Mouse (Mus musculus) neural tube, embryonic 15.5 days (tissue): Measurements from ENCODE around the gene Olfr522. TPM values are rescaled to one million over a fixed set of nuclear protein-coding genes. Genes with fewer than 3 reads are reported as not detected.
"Not testable (repeated sequence)": the region's sequence is repeated elsewhere in the genome, so short reads cannot be mapped to it uniquely, and the experiment has no call there.

Source experiments
- ATAC-seq: fragments of 200-750 bp; cut with Nextera tagmentation; 2 replicates; pipeline ENCODE4 v1.8.0; 2017; ENCODE audit warnings: mild to moderate bottlenecking, moderate TSS enrichment, moderate library complexity; ENCODE audit not compliant: low FRiP score
- H3K27ac ChIP-seq: fragments of 300-500 bp; sonication (generic); replicated peaks from 2 replicates; pipeline ENCODE4 v1.5.1; 2015; ENCODE audit warnings: mild to moderate bottlenecking, inconsistent platforms
- H3K27me3 ChIP-seq: fragments of 300-500 bp; sonication (generic); replicated peaks from 2 replicates; pipeline ENCODE4 v1.6.1; 2015; ENCODE audit warnings: inconsistent platforms
- H3K36me3 ChIP-seq: fragments of 300-500 bp; sonication (generic); 2 replicates; pipeline ENCODE4 v1.6.1; 2015; ENCODE audit warnings: inconsistent platforms
- H3K4me1 ChIP-seq: fragments of 300-500 bp; sonication (generic); 2 replicates; pipeline ENCODE4 v1.6.1; 2015; ENCODE audit warnings: inconsistent platforms
- H3K4me2 ChIP-seq: fragments of 300-500 bp; sonication (generic); 2 replicates; pipeline ENCODE4 v1.6.1; 2015; ENCODE audit warnings: inconsistent platforms, mild to moderate bottlenecking, moderate library complexity
- H3K4me3 ChIP-seq: fragments of 300-500 bp; sonication (generic); replicated peaks from 2 replicates; pipeline ENCODE4 v1.5.1; 2015; ENCODE audit warnings: mild to moderate bottlenecking, inconsistent platforms
- H3K9ac ChIP-seq: fragments of 300-500 bp; sonication (generic); replicated peaks from 2 replicates; pipeline ENCODE4 v1.6.1; 2015; ENCODE audit warnings: mild to moderate bottlenecking, inconsistent platforms
- H3K9me3 ChIP-seq: fragments of 300-500 bp; sonication (generic); replicated peaks from 2 replicates; pipeline ENCODE4 v1.6.1; 2016; ENCODE audit warnings: inconsistent platforms
- WGBS: fragments of 180-500 bp; shearing (Covaris S2); methylation state at CpG from one replicate; pipeline ENCODE4 v1.1.7; 2015; ENCODE audit warnings: mixed read lengths; 5-methylcytosine and 5-hydroxymethylcytosine counted together
- polyA plus RNA-seq: library from polyadenylated mRNA; unstranded; fragments of >200 nt; fragmentation: Nextera tagmentation; extraction: Ambion mirVana; gene quantifications from 2 replicates; pipeline ENCODE4 v1.2.1, GENCODE M21; 2015

Olfr522 gene
- polyA plus RNA-seq, 1 experiment from 2014 or later: not detected

GRCm38 (mm10) chr7:140154218-140154927 is 10.2 kb downstream of the Olfr522 start, which contains the start of gene Sprn:
Gene Sprn (minus strand): TSS chr7:140154877.
- peak within 1 kb of the TSS; percentile 63 for H3K4me2 ChIP-seq
- H3K4me3 ChIP-seq: peak within 1 kb of the TSS; percentile 50
- H3K36me3 ChIP-seq: peaks cover 2% of the 10 kb centered on the region; the same call in 1 of the 2 replicates
- peak within 1 kb of the TSS; percentile 68 for H3K9ac ChIP-seq
- 3% methylated on average over 28 of the region's 28 CpGs for WGBS
- ATAC-seq: peak; percentile 87
- no peaks in the 10 kb centered on the region for H3K9me3 ChIP-seq
- 0 out of 2 replicates have a peak, but pooled peaks cover 8% of the 10 kb centered on the region for H3K27me3 ChIP-seq
- peaks cover 28% of the 10 kb centered on the region for H3K4me1 ChIP-seq
- peak within 1 kb of the TSS; percentile 84 for H3K27ac ChIP-seq

- Histone ChIP-seq H3K4me1 (peaks cover 28% of the 10 kb centered on the region), H3K4me2 (peak overlapping the region; percentile 63), H3K27me3 (0 out of 2 replicates have a peak, but pooled peaks cover 8% of the 10 kb centered on the region), H3K36me3 (peaks cover 2% of the 10 kb centered on the region; the same call in 1 of the 2 replicates), H3K9me3 (no peaks in the 10 kb centered on the region), H3K4me3 (peak overlapping the region; percentile 50), H3K27ac (peak overlapping the region; percentile 84), H3K9ac (peak overlapping the region; percentile 68)
- 18% methylated on average over 4 of the region's 4 CpGs for WGBS
- ATAC-seq: peak; percentile 53
Observed at GRCm38 (mm10) chr7:140153829-140154217, 10.7 kb downstream of the Olfr522 start.

DNA sequence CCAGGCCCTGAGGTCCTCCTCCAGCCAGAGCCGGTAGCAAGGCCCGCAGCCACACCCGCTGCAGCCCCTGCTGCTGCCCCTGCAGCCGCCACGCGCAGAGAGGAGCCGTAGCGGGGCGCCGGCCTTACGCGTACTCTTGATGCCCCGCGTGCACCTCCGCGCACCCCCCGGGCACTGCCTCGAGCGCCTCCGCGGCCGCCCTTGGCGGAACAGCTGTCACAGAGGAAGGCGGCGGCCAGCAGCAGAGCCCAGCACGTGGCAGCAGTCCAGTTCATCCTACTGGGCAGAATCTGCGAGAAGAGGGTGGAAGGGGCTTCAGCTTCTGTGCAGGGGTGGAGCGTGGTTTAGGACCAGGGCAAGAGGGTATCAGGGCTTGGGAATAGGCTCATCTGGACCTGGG is 11.2 kb downstream of the Olfr522 start:
- Histone ChIP-seq H3K4me3 (peak overlapping the region; percentile 50), H3K36me3 (peaks cover 2% of the 10 kb centered on the region; the same call in 1 of the 2 replicates), H3K9ac (peak overlapping the region; percentile 68), H3K27me3 (0 out of 2 replicates have a peak, but pooled peaks cover 8% of the 10 kb centered on the region), H3K27ac (peak overlapping the region; percentile 84), H3K4me1 (peaks cover 28% of the 10 kb centered on the region), H3K4me2 (peak overlapping the region; percentile 63), H3K9me3 (no peaks in the 10 kb centered on the region)
- 5% methylated on average over 28 of the region's 28 CpGs for WGBS
- ATAC-seq: peak; percentile 42

- no peaks in the 10 kb centered on the region for H3K27me3 ChIP-seq
- no peaks in the 10 kb centered on the region for H3K9me3 ChIP-seq
- no peak overlapping the region for H3K4me2 ChIP-seq
- H3K27ac ChIP-seq: no peak overlapping the region
- no peaks in the 10 kb centered on the region for H3K4me1 ChIP-seq
- no peak overlapping the region for H3K9ac ChIP-seq
- ATAC-seq: no peak
- no peak overlapping the region for H3K4me3 ChIP-seq
- WGBS: 81% methylated on average over 4 of the region's 4 CpGs
- no peaks in the 10 kb centered on the region for H3K36me3 ChIP-seq
Observed at GRCm38 (mm10) chr7:140144550-140144949, 20.0 kb downstream of the Olfr522 start.

DNA sequence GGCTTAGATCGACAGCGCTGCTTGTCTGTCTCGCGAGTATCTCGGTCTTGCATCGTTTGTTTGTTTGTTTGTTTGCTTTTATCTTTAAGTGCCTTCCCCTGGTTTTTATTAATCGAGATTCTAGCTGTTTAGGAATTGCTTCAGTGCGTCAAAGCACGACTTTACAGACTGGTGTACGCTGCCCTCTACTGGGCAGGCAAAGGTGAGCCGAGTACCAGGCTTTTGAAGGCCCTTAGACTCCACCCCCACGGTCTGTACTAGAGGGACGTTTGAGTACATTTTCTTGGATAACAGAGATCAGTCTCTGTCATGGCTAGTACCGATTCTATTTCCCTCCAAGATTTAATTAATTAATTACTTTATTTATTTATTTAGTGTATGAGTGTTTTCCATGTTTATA is 23.2 kb downstream of the Olfr522 start:
- Histone ChIP-seq H3K4me1 (peaks cover 12% of the 10 kb centered on the region), H3K4me3 (no peak overlapping the region)
- 7% methylated on average over 14 of the region's 14 CpGs for WGBS

DNA sequence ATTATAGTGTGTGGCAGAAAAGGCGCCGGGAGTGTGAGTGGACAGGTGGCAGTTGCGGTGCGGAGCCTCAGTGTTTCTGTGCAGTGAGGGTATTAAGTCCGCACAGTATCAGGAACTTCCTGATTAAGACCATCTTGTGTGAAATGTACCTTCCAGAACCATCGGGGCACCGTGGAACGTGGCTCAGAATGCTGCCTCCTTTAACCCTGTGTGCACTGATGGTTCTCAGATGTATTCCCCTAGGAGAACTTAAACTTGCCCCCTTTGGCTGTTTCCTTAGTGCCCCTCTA is 26.6 kb downstream of the Olfr522 start:
- H3K27me3 ChIP-seq: no peaks in the 10 kb centered on the region
- H3K4me2 ChIP-seq: peak overlapping the region; percentile 84
- peak overlapping the region; percentile 95 for H3K9ac ChIP-seq
- no peak; the same call in 1 of the 2 replicates for ATAC-seq
- no peaks in the 10 kb centered on the region for H3K9me3 ChIP-seq
- H3K4me1 ChIP-seq: peaks cover 12% of the 10 kb centered on the region
- peak overlapping the region; percentile 78 for H3K4me3 ChIP-seq
- no peaks in the 10 kb centered on the region for H3K36me3 ChIP-seq
- peak overlapping the region; percentile 92 for H3K27ac ChIP-seq
- under 1% methylated on average over 8 of the region's 8 CpGs for WGBS

More for the DNA sequence above, 23.2 kb downstream of the Olfr522 start:
- no peaks in the 10 kb centered on the region for H3K9me3 ChIP-seq
- no peak for ATAC-seq
- no peak overlapping the region for H3K27ac ChIP-seq
- no peaks in the 10 kb centered on the region for H3K36me3 ChIP-seq
- H3K4me2 ChIP-seq: 0 out of 2 replicates have a peak overlapping the region, but pooled peaks have one; percentile 9
- H3K9ac ChIP-seq: no peak overlapping the region
- H3K27me3 ChIP-seq: no peaks in the 10 kb centered on the region

DNA sequence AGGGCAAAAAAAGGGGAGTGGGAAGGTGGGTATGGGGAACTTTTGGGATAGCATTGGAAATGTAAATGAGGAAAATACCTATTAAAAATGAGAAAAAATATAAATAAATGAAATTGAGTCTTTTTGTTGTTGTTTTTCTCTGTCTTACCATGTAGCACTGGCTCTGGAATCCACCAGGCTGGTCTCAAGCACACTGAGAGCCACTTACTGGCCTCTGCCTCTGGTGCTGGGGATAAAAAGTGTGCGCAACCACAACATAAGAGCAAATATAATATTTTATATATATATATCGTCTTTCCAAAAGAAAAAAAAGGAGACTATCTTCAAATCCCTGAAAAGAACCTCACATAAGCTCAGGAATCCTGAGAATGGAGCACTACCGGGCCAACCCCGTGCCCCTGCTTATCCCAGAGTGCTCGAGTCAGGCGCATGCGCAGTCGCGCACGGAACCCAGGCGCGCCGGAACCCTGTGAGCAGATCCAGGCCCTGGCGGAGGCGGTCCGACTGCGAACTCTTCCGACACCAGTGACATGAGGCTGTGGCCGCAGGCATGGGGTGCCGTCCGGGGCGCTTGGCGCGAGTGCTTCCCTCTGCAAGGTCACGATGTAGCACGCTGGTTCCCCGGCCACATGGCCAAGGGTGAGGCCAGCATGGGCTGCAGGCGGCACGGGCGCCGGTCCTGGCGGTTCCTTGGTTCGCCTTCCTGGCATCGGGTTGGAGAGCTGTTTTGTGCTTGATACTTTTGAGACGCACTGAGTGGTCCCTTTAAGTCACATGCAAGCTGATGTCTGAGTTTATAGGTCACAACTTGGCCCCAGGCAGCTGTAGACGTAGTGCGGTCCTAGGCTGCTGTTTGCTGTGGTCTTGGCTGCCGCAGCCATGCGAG is 27.2 kb downstream of the Olfr522 start, which contains the start of gene Mtg1:
Mtg1 (plus strand) TSS at position 430 of the 886 bp plus-strand sequence.
- 2% methylated on average over 39 of the region's 39 CpGs for WGBS

GRCm38 (mm10) chr7:140135106-140135770 is 29.3 kb downstream of the Olfr522 start:
- WGBS: 86% methylated on average over 5 of the region's 5 CpGs
- H3K9me3 ChIP-seq: no peaks in the 10 kb centered on the region
- H3K9ac ChIP-seq: no peak overlapping the region
- no peak for ATAC-seq
- no peak overlapping the region for H3K27ac ChIP-seq
- no peak overlapping the region for H3K4me2 ChIP-seq
- H3K4me1 ChIP-seq: peaks cover 12% of the 10 kb centered on the region
- H3K4me3 ChIP-seq: no peak overlapping the region
- H3K36me3 ChIP-seq: no peaks in the 10 kb centered on the region
- H3K27me3 ChIP-seq: no peaks in the 10 kb centered on the region

More for the DNA sequence above, 27.2 kb downstream of the Olfr522 start, which contains the start of gene Mtg1:
- no peaks in the 10 kb centered on the region for H3K36me3 ChIP-seq
- H3K4me3 ChIP-seq: peak within 1 kb of the TSS; percentile 78
- no peaks in the 10 kb centered on the region for H3K27me3 ChIP-seq
- H3K27ac ChIP-seq: peak within 1 kb of the TSS; percentile 92
- H3K4me1 ChIP-seq: peaks cover 12% of the 10 kb centered on the region
- H3K4me2 ChIP-seq: peak within 1 kb of the TSS; percentile 84
- ATAC-seq: peak; percentile 98
- peak within 1 kb of the TSS; percentile 95 for H3K9ac ChIP-seq
- no peaks in the 10 kb centered on the region for H3K9me3 ChIP-seq

- H3K36me3 ChIP-seq, H3K9ac ChIP-seq, H3K4me2 ChIP-seq, H3K4me3 ChIP-seq, H3K27ac ChIP-seq, H3K9me3 ChIP-seq, H3K27me3 ChIP-seq, ATAC-seq: not testable (repeated sequence)
- 88% methylated on average over 7 of the region's 7 CpGs for WGBS
- H3K4me1 ChIP-seq: peaks cover 12% of the 10 kb centered on the region
Observed at GRCm38 (mm10) chr7:140134033-140134432, 30.5 kb downstream of the Olfr522 start.

DNA sequence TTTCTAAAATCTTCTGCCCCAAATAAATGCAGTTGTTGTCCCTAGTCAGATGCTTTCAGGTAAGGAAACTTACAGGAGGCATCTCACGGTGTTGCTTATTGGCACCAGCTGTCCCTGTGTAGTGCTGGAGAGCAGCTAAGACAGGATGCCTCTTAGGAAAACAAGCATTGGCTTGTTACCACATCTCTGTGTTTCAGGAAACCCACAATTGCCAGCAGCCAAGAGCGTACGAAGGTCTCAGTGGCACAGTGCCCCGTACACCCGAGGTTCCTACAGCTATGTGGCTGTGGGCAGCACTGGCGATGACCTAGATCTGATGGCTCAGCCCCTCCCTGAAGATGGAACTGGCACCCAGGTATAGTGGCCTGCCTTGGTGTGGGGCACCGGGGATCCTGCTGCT is 32.4 kb downstream of the Olfr522 start:
- H3K4me1 ChIP-seq, H3K4me2 ChIP-seq, H3K36me3 ChIP-seq, ATAC-seq, H3K27me3 ChIP-seq, H3K4me3 ChIP-seq, H3K27ac ChIP-seq, H3K9me3 ChIP-seq, H3K9ac ChIP-seq: not testable (repeated sequence)
- 95% methylated on average over 7 of the region's 7 CpGs for WGBS

DNA sequence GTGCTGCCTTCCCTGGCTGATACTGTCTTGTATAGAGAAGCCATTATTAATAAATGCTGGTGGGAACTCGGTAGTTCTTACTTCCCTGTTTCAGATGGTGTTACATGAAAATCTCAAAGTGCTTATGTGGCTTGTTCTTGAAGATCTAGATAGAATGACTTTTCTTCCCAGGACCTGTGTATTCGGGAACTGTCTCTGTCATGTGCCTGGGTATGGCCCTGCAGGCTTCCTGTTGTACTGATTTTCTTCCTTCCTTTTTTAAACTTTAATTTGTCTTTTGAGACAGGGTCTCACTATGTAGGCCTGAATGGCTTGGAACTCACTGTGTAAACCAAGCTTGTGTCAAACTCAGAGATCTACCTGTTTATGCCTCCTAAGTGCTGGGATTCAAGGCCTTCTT is 36.7 kb downstream of the Olfr522 start:
- 89% methylated on average over 2 of the region's 2 CpGs for WGBS
- Histone ChIP-seq H3K9me3 (no peaks in the 10 kb centered on the region), H3K4me2 (no peak overlapping the region), H3K36me3 (peaks cover 3% of the 10 kb centered on the region; the same call in 1 of the 2 replicates), H3K9ac (no peak overlapping the region), H3K4me3 (no peak overlapping the region), H3K4me1 (peaks cover 15% of the 10 kb centered on the region), H3K27ac (no peak overlapping the region), H3K27me3 (no peaks in the 10 kb centered on the region)
- no peak for ATAC-seq
